Mouse (Mus musculus): Measurements from ENCODE around the gene Arl14ep. TPM values are rescaled to one million over a fixed set of nuclear protein-coding genes. Genes with fewer than 3 reads are reported as not detected.

Gene Arl14ep
- polyA plus RNA-seq, 1 experiment from 2014 or later, result 8.5 TPM

GRCm38 (mm10) chr2:106942451-106942850 lies 31.8 kb downstream of the Arl14ep start:
- Histone ChIP-seq H3K4me3 (ENCODE audit: low read depth, low read length) (no peak overlapping the region), H3K27me3 (ENCODE audit: insufficient read depth, low read length) (no peaks in the 10 kb centered on the region), H3K4me1 (ENCODE audit: insufficient read depth) (no peaks in the 10 kb centered on the region), H3K27ac (ENCODE audit: low read depth) (no peak overlapping the region), H3K36me3 (replicated peaks; ENCODE audit: insufficient read depth, low read length) (no peaks in the 10 kb centered on the region), H3K9me3 (ENCODE audit: low read length) (no peaks in the 10 kb centered on the region), H3K4me2 (ENCODE audit: low read depth, low read length) (no peak overlapping the region), H3K9ac (replicated peaks) (no peak overlapping the region)
- WGBS (ENCODE audit: insufficient replicate concordance), result 71% methylated on average over 1 of the region's 1 CpGs
- ATAC-seq, result no peak
- no peak for DNase-seq
- no peak for TF ChIP-seq CTCF (IDR thresholded peaks at IDR 0.05; ENCODE audit: low read depth)
- no peak for TF ChIP-seq EP300 (IDR thresholded peaks at IDR 0.05; ENCODE audit: low read depth)

GRCm38 (mm10) chr2:106935681-106936080 lies 38.5 kb downstream of the Arl14ep start:
- no peak for DNase-seq
- no peaks in the 10 kb centered on the region for H3K27me3 ChIP-seq (ENCODE audit: insufficient read depth, low read length)
- TF ChIP-seq CTCF (IDR thresholded peaks at IDR 0.05; ENCODE audit: low read depth) (no peak), EP300 (IDR thresholded peaks at IDR 0.05; ENCODE audit: low read depth) (no peak)
- H3K4me3 ChIP-seq (ENCODE audit: low read depth, low read length), result no peak overlapping the region
- H3K27ac ChIP-seq (ENCODE audit: low read depth), result no peak overlapping the region
- H3K9ac ChIP-seq (replicated peaks), result no peak overlapping the region
- no peak overlapping the region for H3K4me2 ChIP-seq (ENCODE audit: low read depth, low read length)
- no peaks in the 10 kb centered on the region for H3K9me3 ChIP-seq (ENCODE audit: low read length)
- no peaks in the 10 kb centered on the region for H3K4me1 ChIP-seq (ENCODE audit: insufficient read depth)
- no peaks in the 10 kb centered on the region for H3K36me3 ChIP-seq (replicated peaks; ENCODE audit: insufficient read depth, low read length)
- ATAC-seq, result no peak
- 72% methylated on average over 2 of the region's 2 CpGs for WGBS (ENCODE audit: insufficient replicate concordance)

GRCm38 (mm10) chr2:106929906-106930305 lies 44.3 kb downstream of the Arl14ep start:
- Histone ChIP-seq H3K4me1 (ENCODE audit: insufficient read depth) (no peaks in the 10 kb centered on the region), H3K9me3 (ENCODE audit: low read length) (no peaks in the 10 kb centered on the region), H3K4me2 (ENCODE audit: low read depth, low read length) (no peak overlapping the region), H3K27ac (ENCODE audit: low read depth) (no peak overlapping the region), H3K27me3 (ENCODE audit: insufficient read depth, low read length) (no peaks in the 10 kb centered on the region), H3K9ac (replicated peaks) (no peak overlapping the region), H3K36me3 (replicated peaks; ENCODE audit: insufficient read depth, low read length) (no peaks in the 10 kb centered on the region), H3K4me3 (ENCODE audit: low read depth, low read length) (no peak overlapping the region)
- ATAC-seq (no peak), DNase-seq (no peak)
- WGBS (ENCODE audit: insufficient replicate concordance), result 73% methylated on average over 3 of the region's 3 CpGs
- no peak for TF ChIP-seq EP300 (IDR thresholded peaks at IDR 0.05; ENCODE audit: low read depth)
- no peak for TF ChIP-seq CTCF (IDR thresholded peaks at IDR 0.05; ENCODE audit: low read depth)

Other genes starting within 250 kb of the Arl14ep start
- gene Fshb, start 85.2 kb upstream of the Arl14ep start, polyA plus RNA-seq (2015; fragmentation: Nextera tagmentation; extraction: Ambion mirVana), result not detected in 2 replicates

Data from liver, postnatal 0 days (tissue).